Mouse (Mus musculus) 3134 (cell line): ENCODE data around the gene Glipr1.

Source experiments
- DNase-seq: peaks from one replicate; pipeline ENCODE4 v3.0.0-alpha.2; 2011; ENCODE audit warnings: low spot score; ENCODE audit not compliant: insufficient read length; ENCODE audit errors: extremely low read depth

Glipr1 gene

DNA sequence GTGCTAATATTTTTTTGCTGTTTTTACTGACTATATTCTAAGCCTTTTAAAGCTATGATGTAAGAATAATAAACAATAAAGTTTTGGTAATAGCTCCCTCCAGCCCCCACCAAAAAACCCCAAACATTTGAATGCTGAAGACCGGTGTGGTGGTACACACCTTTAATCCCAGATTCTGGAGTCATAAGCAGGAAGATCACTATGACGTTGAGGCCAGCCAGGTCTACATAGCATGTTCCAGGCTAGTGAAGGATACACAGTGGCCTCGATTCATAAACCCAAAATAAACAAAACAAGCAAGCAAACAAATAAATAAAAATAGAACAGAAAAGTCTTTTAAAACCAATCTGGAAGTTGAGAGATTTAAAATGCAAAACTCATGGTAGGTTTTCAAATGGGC is 30.5 kb downstream of the Glipr1 start:
- DNase-seq, result no peak

DNA sequence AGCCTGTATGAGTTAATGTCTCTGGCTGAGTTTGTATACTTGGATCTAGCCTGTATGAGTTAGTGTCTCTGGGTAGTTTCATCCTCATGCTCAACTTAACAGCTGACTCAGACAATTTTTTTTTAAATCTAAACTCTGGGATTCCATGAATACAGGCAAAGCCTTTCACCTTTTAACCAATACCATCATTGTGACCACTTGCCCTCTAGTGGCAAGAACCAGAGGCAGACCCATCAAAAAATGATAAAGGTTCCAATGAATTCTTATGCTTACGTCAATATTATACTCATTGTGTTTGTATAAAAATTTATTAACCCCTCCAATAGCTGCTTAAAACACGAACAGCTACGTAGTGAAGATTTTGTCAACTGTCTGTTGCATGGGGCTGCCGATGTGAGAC is 36.0 kb downstream of the Glipr1 start:
- no peak for DNase-seq

DNA sequence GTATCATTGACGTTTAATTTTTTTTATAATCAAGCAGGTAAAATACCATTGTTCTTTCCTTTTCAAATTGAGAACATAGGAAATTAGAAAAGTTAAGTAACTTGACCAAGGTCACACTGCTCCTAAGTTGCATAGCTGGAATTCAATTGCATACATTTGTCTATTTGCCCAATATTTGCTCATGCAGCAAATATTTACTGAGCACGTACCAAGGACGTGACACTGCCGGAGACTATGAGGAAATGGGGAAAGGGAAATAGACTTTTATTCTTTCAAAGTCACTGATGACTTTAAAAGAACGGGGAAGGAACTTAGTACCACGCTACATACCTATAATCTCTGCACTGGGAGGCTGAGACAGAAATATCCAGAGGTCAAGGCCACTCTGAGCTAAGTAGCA is 42.0 kb downstream of the Glipr1 start:
- no peak for DNase-seq

DNA sequence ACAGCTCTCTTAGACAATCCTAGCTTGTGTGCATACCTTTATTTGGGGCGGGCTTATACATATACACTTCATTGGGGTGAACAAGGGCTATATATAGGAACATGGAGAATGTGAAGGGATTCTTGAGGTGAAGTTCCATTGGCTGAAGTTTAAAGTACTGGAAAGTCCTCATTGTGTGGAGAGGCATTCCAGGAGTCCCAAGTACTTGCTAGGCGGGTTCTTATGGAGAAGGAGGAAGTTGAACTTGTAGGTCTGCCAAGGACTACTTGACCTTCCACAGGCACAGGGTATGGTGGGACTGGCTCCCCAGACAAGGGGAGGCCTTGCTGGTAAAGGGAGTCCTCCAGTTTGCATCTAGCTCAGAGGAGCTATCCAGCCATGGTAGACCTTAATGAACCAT is 43.1 kb downstream of the Glipr1 start:
- DNase-seq, result no peak

DNA sequence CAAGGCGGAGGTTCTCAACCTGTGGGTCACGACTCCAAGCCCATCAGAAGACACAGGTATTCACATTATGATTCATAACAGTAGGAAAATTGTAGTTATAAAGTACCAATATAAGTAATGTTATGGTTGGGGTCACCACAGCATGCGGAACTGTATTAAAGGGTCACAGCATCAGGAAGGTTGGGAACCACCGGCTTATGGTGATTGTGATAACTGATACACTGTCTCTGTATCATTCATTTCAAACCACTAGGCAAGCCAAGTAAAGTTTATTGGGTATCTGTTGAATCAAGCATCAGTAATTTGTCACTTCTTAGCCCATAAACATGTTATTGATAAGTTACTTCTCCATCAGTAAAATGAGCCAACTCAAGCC is 44.4 kb downstream of the Glipr1 start:
- DNase-seq, result no peak

DNA sequence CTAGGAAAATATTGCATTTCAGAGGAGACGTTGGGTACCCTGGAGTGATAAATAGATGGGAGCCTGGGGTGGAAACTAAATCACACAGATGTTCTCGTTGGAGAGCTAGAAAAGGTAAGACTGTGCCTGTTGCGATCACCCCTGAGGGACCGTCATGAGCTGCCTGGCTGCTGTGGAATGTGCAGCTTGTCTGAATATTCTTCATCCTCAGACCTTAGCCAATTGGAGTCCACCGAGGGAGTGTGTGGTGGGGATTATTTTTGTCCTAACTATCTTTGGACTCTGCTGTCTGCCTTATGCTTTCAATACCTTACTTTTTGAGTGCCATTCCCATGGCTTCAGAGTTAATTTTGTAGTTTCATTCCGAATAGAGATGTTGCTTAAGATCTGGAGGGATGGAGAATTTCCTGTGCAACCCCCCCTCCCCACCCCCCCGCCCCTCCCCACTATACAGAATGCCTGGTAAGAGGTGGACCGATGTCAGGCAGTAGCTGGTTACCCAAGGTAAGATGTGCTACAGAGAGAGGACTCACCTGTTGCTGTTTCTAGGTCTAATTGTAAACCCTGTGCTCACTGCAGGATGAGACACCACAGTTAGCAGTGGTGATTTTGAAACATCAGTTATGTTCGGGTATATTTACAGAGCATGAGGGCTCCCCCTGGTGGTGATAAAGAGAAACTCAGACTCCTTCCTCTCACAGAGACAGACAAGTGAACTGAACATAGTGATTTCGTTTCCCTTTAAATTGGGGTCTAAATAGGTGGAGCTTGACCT is 45.0 kb downstream of the Glipr1 start:
- peak; percentile 20 for DNase-seq

DNA sequence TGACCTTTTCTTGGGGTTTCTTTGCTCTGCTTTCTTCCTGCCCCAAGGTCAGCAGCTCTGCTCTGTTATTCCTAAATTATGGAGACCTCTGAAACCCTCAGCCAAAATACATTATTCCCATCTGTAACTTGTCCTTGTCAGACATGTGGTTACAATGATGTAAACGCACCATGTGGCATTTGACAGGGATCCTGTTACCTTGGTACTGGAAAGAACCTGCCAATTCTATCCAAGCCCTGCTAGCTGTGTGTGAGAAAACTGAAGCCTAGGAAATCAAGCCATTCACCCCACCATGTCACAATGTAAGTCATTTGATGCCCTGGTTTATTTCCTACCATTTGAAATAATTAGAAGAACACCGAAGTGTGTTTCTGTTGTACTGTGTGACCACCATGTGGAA is 46.6 kb downstream of the Glipr1 start:
- no peak for DNase-seq

DNA sequence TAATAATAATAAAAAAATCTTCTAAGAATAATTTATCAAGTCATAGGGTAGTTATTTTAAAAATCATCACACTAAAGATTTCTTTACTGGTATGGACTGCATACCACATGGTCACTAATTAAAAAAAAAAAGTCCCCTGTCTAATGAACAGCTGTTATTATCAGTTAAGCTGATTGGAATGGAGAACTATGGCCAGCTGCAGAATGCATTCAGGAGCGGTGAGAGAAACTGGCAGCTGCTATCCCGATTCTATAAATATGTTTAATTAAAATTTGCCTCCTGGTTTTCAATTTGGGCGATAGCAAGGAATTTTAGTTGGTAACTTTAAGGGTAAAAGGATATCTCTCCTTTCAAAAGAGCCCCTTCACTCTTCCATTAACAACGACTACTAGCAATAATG is 53.4 kb downstream of the Glipr1 start:
- no peak for DNase-seq

DNA sequence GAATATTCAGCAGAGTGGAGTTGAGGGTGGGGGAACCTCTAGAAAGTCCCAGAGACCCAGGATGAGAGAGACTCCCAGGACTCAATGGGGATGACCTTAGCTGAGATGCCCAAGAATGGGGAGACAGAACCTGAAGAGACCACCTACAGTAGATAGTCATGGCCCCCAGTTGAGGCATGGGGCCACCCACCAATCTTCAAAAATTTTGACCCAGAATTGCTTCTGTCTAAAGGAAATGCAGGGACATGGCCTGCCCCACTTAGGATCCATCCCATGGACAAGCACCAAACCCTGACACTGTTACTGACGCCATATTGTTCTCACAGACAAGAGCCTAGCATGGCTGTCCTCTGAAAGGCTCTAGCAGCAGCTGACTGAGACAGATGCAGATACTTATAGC is 54.4 kb downstream of the Glipr1 start:
- DNase-seq, result no peak

DNA sequence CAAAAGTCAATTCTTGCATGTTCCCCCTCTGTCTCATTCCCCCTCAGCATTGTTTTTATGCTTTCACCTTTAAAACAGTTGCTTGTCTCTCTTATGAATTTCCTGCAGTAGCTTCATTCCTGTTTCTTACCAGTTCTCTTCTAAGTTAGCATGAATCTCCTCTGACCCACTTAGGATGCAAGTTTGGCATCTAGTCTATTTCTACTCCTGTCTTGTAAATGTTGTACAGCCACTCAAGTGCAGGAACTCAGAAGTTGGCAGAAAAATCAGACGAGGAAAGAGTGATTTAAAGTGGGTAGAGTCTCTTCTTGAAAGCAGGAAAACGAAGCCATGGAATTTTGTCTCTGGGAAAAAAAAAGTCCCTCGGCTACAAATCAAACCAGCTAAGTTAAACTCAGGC is 56.9 kb downstream of the Glipr1 start:
- DNase-seq, result no peak

DNA sequence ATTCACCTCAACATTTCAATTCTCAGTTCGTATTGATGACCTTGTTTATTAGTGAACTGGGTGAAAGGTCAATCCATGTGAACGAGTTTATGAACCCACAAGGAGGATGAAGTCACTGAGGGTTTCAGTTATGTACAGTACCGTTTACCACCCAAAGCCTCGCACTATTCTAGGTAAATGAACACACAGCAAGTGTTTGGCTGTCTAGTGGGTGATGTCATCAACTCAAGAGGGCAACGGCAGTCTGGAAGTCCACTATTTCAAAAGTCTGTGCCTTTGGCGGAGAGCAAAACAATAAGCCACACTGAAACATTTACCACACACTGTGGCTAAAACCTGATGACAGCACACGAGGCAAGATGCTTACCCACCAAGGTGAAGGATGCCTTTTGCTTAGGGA is 59.4 kb downstream of the Glipr1 start:
- no peak for DNase-seq

DNA sequence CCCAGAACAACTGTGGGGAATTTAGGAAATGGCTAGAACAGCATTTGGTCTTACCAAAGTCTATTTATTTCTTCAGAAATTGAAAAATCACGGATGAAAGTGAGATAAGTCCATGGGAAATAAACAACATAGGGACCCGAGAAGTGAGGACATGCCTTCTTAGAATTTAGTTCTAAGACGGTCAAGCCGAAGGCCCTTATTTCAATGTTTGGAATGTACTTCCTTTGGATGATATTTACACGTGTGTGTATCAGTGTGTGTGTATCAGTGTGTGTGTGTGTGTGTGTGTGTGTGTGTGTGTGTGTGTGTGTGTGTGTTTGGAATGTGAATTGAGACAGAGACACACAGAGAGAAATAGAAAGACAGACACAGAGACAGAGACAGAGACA is 65.3 kb downstream of the Glipr1 start:
- DNase-seq, result no peak

DNA sequence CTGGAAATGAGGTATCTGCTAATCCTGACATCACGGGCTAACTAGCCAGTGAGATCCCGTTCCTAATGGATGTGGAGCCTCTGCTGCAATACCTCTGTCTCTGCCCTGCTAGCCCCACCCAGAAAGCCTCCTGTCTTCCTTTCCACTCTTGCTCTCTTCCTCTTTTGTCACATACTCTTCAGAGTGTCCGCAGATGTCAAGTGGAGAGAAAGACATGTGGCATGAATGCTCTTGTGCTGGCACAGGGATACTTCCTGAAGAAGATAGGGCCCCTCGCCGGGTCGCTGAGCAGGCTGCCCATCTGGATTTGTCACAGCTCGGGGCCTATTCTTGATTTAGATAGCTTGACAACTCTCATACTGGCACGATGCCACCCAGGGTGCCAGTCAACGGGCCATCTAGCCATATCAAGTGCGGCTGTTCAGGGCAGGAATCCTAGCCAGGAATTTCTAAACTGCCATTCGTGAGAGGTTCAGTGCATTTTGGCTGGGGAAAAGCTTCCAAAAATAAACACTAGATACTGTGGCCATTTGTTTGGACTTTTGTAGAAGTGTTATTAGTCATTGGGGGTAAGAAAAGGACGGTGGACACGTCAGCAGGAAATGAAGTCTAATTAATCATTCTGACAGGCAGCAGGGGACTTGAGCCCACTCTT is 65.8 kb downstream of the Glipr1 start:
- peak; percentile 82 for DNase-seq

DNA sequence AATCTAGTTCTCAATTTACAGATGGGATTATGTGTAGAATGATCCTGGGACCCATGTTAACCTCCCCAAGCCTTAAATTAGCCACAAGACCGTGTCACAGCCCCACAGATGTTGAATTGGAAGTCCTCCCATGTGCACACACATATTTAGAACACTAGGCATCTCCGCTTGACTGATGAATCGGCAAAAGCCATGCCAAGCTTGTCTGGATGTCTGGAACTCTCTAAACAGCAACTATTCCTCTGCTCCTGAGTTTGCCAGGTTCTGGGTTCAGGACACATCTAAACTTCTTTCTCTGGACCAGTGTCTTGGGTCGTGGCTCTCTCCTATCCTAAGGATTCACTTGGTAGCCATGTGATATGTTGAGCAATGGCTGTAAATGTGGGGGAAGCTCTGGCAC is 66.4 kb downstream of the Glipr1 start:
- no peak for DNase-seq
